Mouse (Mus musculus): ENCODE data around the gene Gm9821. TPM values are rescaled to one million over a fixed set of nuclear protein-coding genes. Genes with fewer than 3 reads are reported as not detected.

The Gm9821 gene
- polyA plus RNA-seq (2015; fragmentation: Nextera tagmentation; extraction: Ambion mirVana) = 1.7 and 2.2 TPM in 2 replicates

- WGBS = 90% methylated on average over 18 of the region's 18 CpGs
- Histone ChIP-seq H3K9me3 (replicated peaks) (no peaks in the 10 kb centered on the region), H3K4me2 (peak within 1 kb of the TSS; percentile 48), H3K36me3 (peaks cover 17% of the 10 kb centered on the region), H3K27me3 (no peaks in the 10 kb centered on the region), H3K4me1 (replicated peaks) (peaks cover 69% of the 10 kb centered on the region), H3K9ac (no peak within 1 kb of the TSS), H3K4me3 (no peak within 1 kb of the TSS), H3K27ac (0 out of 2 replicates have a peak within 1 kb of the TSS, but pooled peaks have one; percentile 9)
- no peak for ATAC-seq (replicated peaks; ENCODE audit: insufficient number of reproducible peaks, insufficient read depth, low FRiP score, low read depth)
These were observed at the start of gene Gm9821 for GRCm38 (mm10) chr2:91945483-91945882. TSS of gene Gm9821 (plus strand) at chr2:91945703.

DNA sequence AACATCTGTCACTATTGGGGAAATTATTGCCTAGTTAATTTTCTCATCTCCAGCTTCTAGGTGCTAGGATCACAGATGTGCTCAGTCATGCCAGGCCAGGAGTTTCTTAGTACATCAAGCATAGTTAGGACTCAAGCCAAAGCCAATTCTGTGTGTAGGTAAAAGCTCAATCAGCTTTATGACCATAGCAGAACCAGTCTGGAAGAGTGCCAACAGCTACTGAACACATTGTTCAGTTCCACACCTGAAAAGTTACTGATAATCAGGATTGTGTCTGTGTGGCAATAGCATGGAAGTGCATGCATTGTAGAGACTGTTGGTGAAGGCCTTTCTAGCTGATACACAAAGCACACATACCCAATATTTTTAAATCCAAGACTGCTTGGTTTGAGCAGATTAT, 47.5 kb upstream of the Gm9821 start:
- H3K4me3 ChIP-seq = no peak overlapping the region
- H3K4me1 ChIP-seq (replicated peaks) = no peaks in the 10 kb centered on the region
- H3K4me2 ChIP-seq = no peak overlapping the region
- H3K27ac ChIP-seq = no peak overlapping the region
- H3K9me3 ChIP-seq (replicated peaks) = no peaks in the 10 kb centered on the region
- no peak for ATAC-seq (replicated peaks; ENCODE audit: insufficient number of reproducible peaks, insufficient read depth, low FRiP score, low read depth)
- peaks cover 15% of the 10 kb centered on the region; the same call in 1 of the 2 replicates for H3K36me3 ChIP-seq
- H3K9ac ChIP-seq = no peak overlapping the region
- H3K27me3 ChIP-seq = no peaks in the 10 kb centered on the region

- Histone ChIP-seq H3K27ac (no peak overlapping the region), H3K4me1 (replicated peaks) (no peaks in the 10 kb centered on the region), H3K27me3 (no peaks in the 10 kb centered on the region), H3K36me3 (peaks cover 17% of the 10 kb centered on the region; the same call in 1 of the 2 replicates), H3K4me2 (no peak overlapping the region), H3K4me3 (no peak overlapping the region), H3K9ac (no peak overlapping the region), H3K9me3 (replicated peaks) (no peaks in the 10 kb centered on the region)
- ATAC-seq (replicated peaks; ENCODE audit: insufficient number of reproducible peaks, insufficient read depth, low FRiP score, low read depth) = no peak
- WGBS = 94% methylated on average over 3 of the region's 3 CpGs
These were observed 46.4 kb upstream of the Gm9821 start for GRCm38 (mm10) chr2:91899141-91899540.

GRCm38 (mm10) chr2:91900431-91900830, 45.1 kb upstream of the Gm9821 start:
- Histone ChIP-seq H3K27me3 (no peaks in the 10 kb centered on the region), H3K4me2 (no peak overlapping the region), H3K9me3 (replicated peaks) (no peaks in the 10 kb centered on the region), H3K36me3 (peaks cover 17% of the 10 kb centered on the region; the same call in 1 of the 2 replicates), H3K4me3 (no peak overlapping the region), H3K4me1 (replicated peaks) (no peaks in the 10 kb centered on the region), H3K9ac (no peak overlapping the region), H3K27ac (no peak overlapping the region)
- no peak for ATAC-seq (replicated peaks; ENCODE audit: insufficient number of reproducible peaks, insufficient read depth, low FRiP score, low read depth)
- WGBS = 91% methylated on average over 8 of the region's 8 CpGs

GRCm38 (mm10) chr2:91902336-91902735, 43.2 kb upstream of the Gm9821 start:
- H3K27ac ChIP-seq = no peak overlapping the region
- no peak for ATAC-seq (replicated peaks; ENCODE audit: insufficient number of reproducible peaks, insufficient read depth, low FRiP score, low read depth)
- H3K4me2 ChIP-seq = no peak overlapping the region
- peaks cover 13% of the 10 kb centered on the region; the same call in 1 of the 2 replicates for H3K36me3 ChIP-seq
- H3K4me3 ChIP-seq = no peak overlapping the region
- 70% methylated on average over 5 of the region's 5 CpGs for WGBS
- no peak overlapping the region for H3K9ac ChIP-seq
- no peaks in the 10 kb centered on the region for H3K4me1 ChIP-seq (replicated peaks)
- H3K9me3 ChIP-seq (replicated peaks) = no peaks in the 10 kb centered on the region
- no peaks in the 10 kb centered on the region for H3K27me3 ChIP-seq

DNA sequence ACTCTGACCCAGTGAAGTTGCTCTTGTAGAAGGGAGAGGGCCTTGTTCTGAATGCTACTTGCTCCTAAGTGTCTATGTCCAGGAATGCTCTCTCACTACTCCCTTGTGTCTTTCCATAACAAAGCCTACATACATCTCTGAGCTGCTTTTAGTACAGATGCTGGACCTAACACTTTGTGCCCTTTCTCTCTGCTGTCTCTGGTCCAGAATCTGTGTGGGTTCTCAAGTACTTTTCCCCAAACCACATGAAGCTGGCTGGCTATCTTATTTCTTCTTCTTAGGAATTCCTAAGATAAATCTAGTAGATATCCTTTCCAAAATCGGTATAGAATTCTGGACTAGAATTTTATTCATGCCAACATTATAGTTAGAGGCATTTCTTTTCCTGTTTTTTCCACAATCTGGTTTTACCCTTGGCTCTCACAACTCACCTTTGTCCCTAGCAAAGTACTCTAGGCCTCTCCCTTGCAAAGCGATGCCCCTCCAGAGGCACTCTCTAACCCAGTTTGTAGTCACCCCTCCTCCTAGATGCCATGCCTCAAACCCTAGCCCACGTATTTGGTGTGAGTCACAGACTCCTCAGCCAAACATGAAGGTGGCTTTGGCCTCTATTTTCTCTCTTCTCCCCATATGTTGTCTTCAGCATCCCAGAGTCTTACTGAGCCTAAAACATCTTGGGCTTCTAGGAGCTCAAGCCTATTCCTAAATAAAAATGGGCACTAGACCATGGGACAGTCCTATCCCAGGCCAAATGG, 42.2 kb upstream of the Gm9821 start:
- WGBS = 83% methylated on average over 3 of the region's 3 CpGs

GRCm38 (mm10) chr2:91904618-91905307, 40.7 kb upstream of the Gm9821 start:
- H3K4me1 ChIP-seq (replicated peaks) = no peaks in the 10 kb centered on the region
- no peaks in the 10 kb centered on the region for H3K9me3 ChIP-seq (replicated peaks)
- ATAC-seq (replicated peaks; ENCODE audit: insufficient number of reproducible peaks, insufficient read depth, low FRiP score, low read depth) = no peak
- no peak overlapping the region for H3K9ac ChIP-seq
- no peak overlapping the region for H3K27ac ChIP-seq
- peaks cover 13% of the 10 kb centered on the region; the same call in 1 of the 2 replicates for H3K36me3 ChIP-seq
- H3K27me3 ChIP-seq = no peaks in the 10 kb centered on the region
- WGBS = 70% methylated on average over 5 of the region's 5 CpGs
- no peak overlapping the region for H3K4me3 ChIP-seq
- H3K4me2 ChIP-seq = no peak overlapping the region

More for the DNA sequence above, 42.2 kb upstream of the Gm9821 start:
- Histone ChIP-seq H3K27ac (no peak overlapping the region), H3K4me1 (replicated peaks) (no peaks in the 10 kb centered on the region), H3K36me3 (peaks cover 13% of the 10 kb centered on the region; the same call in 1 of the 2 replicates), H3K9me3 (replicated peaks) (no peaks in the 10 kb centered on the region), H3K27me3 (no peaks in the 10 kb centered on the region), H3K9ac (no peak overlapping the region), H3K4me3 (no peak overlapping the region), H3K4me2 (no peak overlapping the region)
- ATAC-seq (replicated peaks; ENCODE audit: insufficient number of reproducible peaks, insufficient read depth, low FRiP score, low read depth) = no peak

DNA sequence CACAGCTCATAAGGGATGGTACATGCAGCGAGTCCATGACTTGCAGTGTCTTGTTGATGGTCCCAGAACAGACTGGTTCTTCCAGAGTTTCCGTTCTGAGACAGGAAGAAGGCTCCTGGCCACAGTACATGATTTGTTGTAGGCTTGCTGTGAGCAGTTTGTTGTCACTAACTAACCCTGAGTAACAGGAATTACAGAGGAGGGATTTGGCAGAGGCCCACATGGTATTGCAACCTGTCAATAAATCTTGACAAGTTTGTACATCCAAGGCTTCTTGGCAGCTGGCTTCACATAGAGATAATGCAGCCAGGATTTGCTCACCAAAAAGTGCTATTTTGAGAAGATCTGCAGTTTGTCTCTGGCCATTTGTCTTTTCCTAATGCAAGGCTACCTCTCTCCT, 39.4 kb upstream of the Gm9821 start:
- H3K36me3 ChIP-seq = peaks cover 4% of the 10 kb centered on the region; the same call in 1 of the 2 replicates
- H3K4me3 ChIP-seq = no peak overlapping the region
- 95% methylated on average over 2 of the region's 2 CpGs for WGBS
- ATAC-seq (replicated peaks; ENCODE audit: insufficient number of reproducible peaks, insufficient read depth, low FRiP score, low read depth) = no peak
- no peaks in the 10 kb centered on the region for H3K27me3 ChIP-seq
- no peak overlapping the region for H3K27ac ChIP-seq
- H3K4me1 ChIP-seq (replicated peaks) = no peaks in the 10 kb centered on the region
- H3K4me2 ChIP-seq = no peak overlapping the region
- no peak overlapping the region for H3K9ac ChIP-seq
- H3K9me3 ChIP-seq (replicated peaks) = no peaks in the 10 kb centered on the region

- no peaks in the 10 kb centered on the region for H3K4me1 ChIP-seq (replicated peaks)
- H3K9ac ChIP-seq = no peak overlapping the region
- peaks cover 35% of the 10 kb centered on the region for H3K36me3 ChIP-seq
- H3K4me2 ChIP-seq = no peak overlapping the region
- ATAC-seq (replicated peaks; ENCODE audit: insufficient number of reproducible peaks, insufficient read depth, low FRiP score, low read depth) = no peak
- WGBS = 52% methylated on average over 3 of the region's 3 CpGs
- no peak overlapping the region for H3K27ac ChIP-seq
- H3K4me3 ChIP-seq = no peak overlapping the region
- no peaks in the 10 kb centered on the region for H3K9me3 ChIP-seq (replicated peaks)
- H3K27me3 ChIP-seq = no peaks in the 10 kb centered on the region
These were observed 32.9 kb upstream of the Gm9821 start for GRCm38 (mm10) chr2:91912616-91913015.

GRCm38 (mm10) chr2:91913328-91914110, 32.0 kb upstream of the Gm9821 start:
- Histone ChIP-seq H3K9ac (no peak overlapping the region), H3K36me3 (peaks cover 44% of the 10 kb centered on the region), H3K4me2 (no peak overlapping the region), H3K4me1 (replicated peaks) (no peaks in the 10 kb centered on the region), H3K27ac (no peak overlapping the region), H3K4me3 (no peak overlapping the region), H3K27me3 (no peaks in the 10 kb centered on the region), H3K9me3 (replicated peaks) (no peaks in the 10 kb centered on the region)
- 70% methylated on average over 7 of the region's 7 CpGs for WGBS
- ATAC-seq (replicated peaks; ENCODE audit: insufficient number of reproducible peaks, insufficient read depth, low FRiP score, low read depth) = no peak

DNA sequence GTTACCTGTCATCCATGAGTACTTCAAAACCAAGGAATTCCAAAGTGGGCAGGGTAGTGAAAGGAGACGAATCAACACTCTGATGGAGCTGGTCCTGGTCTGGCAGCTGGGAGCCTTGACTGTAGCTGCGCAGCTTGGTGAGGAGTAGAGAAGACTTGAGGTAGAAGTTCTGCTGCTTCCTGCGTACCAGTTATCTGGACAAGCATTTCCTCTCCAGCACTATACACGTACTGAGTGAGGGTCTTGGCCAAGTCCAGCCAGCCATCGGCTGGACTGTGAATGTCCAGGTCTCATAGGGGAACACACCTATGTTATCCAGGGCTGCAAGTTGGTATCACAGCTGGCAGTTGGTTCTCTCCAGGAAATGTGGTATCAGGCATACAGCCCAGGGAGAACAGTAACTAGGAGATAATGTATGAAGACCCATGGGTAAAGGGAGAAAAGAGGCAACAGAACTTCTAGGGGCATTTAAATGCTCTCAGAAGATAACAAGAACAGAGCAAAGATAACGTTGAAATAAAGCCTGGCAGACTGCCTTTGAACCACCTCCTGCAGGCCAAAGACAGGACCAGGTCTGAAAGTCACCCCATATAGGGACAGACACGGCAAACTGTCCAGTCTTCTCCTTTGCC, 29.0 kb upstream of the Gm9821 start:
- peaks cover 39% of the 10 kb centered on the region for H3K36me3 ChIP-seq
- H3K9me3 ChIP-seq (replicated peaks) = no peaks in the 10 kb centered on the region
- no peak for ATAC-seq (replicated peaks; ENCODE audit: insufficient number of reproducible peaks, insufficient read depth, low FRiP score, low read depth)
- peaks cover 3% of the 10 kb centered on the region for H3K4me1 ChIP-seq (replicated peaks)
- peaks cover 14% of the 10 kb centered on the region for H3K27me3 ChIP-seq
- no peak overlapping the region for H3K4me3 ChIP-seq
- H3K27ac ChIP-seq = no peak overlapping the region
- 76% methylated on average over 7 of the region's 7 CpGs for WGBS
- H3K9ac ChIP-seq = no peak overlapping the region
- no peak overlapping the region for H3K4me2 ChIP-seq
